Mouse (Mus musculus) liver, adult 2 months (tissue): Measurements from ENCODE around the gene Gpd2.

Experiments used
- CTCF ChIP-seq: fragments of 200-500 bp; IDR thresholded peaks from 2 replicates; pipeline ENCODE4 v1.5.1; 2011; ENCODE audit warnings: low read depth, low read length, control low read depth
- POLR2A ChIP-seq: fragments of 200-500 bp; IDR thresholded peaks from 2 replicates; pipeline ENCODE4 v1.6.1; 2011; ENCODE audit warnings: low read length, control low read depth; ENCODE audit not compliant: insufficient read depth; ENCODE audit errors: extremely low read depth

- TF ChIP-seq CTCF (no peak), POLR2A (no peak)
Observed at GRCm38 (mm10) chr2:57330812-57331211, 93.4 kb downstream of the Gpd2 start.
